Mouse (Mus musculus) CH12.LX (cell line): ENCODE measurements at regions not wholly inside any gene's neighbourhood (a gene's known extent, or its start where the extent isn't known, plus 50 kb on each side); places are given as distances from the start of the nearest gene placed in this dataset.

Experiments used
- DNase-seq: peaks from one replicate; pipeline ENCODE4 v3.0.0-alpha.2; 2013; ENCODE audit errors: extremely low read depth
- H3K27ac ChIP-seq: 2 replicates; pipeline ENCODE4 v1.5.1; 2012; ENCODE audit warnings: low read depth, mild to moderate bottlenecking, control low read depth, moderate library complexity; ENCODE audit not compliant: insufficient read depth
- H3K27me3 ChIP-seq: replicated peaks from 2 replicates; pipeline ENCODE3; 2012; ENCODE audit warnings: inconsistent platforms
- H3K36me3 ChIP-seq, 2 experiments: replicated peaks in 1 of 2; 2 replicates each; pipeline versions ENCODE3 to v1.6.1; 2012; ENCODE audit warnings: inconsistent platforms in 1 of 2, low read length in 1 of 2, mild to moderate bottlenecking in 1 of 2, mixed read lengths in 1 of 2, moderate library complexity in 1 of 2; ENCODE audit not compliant: control insufficient read depth in 1 of 2, insufficient read depth in 1 of 2
- H3K4me1 ChIP-seq, 2 experiments: 2 replicates each; pipeline ENCODE4 v1.6.1; 2012; ENCODE audit warnings: inconsistent platforms in 1 of 2, moderate library complexity in 1 of 2; ENCODE audit not compliant: insufficient read depth in 2 of 2, control insufficient read depth in 1 of 2
- H3K4me2 ChIP-seq: 2 replicates; pipeline ENCODE4 v1.6.1; 2012; ENCODE audit warnings: low read depth, mild to moderate bottlenecking, control low read depth; ENCODE audit not compliant: poor library complexity, insufficient read depth, severe bottlenecking
- H3K4me3 ChIP-seq, 3 experiments: fragments of 150-350 bp in 1 of 3; sonication (generic) in 1 of 3; replicated peaks in 1 of 3; 2 replicates each; pipeline versions ENCODE3 to v1.5.1; 2011 to 2012; ENCODE audit warnings: low read depth in 2 of 3, low read length in 2 of 3, mild to moderate bottlenecking in 2 of 3, moderate library complexity in 2 of 3, control low read depth in 1 of 3, improper control_type of control experiment in 1 of 3, inconsistent platforms in 1 of 3, mixed read lengths in 1 of 3; ENCODE audit not compliant: poor library complexity in 1 of 3
- H3K79me2 ChIP-seq: replicated peaks from 2 replicates; pipeline ENCODE4 v1.6.1; 2012; ENCODE audit warnings: mild to moderate bottlenecking, moderate library complexity; ENCODE audit not compliant: control insufficient read depth, poor library complexity, insufficient read depth, severe bottlenecking; ENCODE audit errors: extremely low read depth
- H3K9ac ChIP-seq: 2 replicates; pipeline ENCODE4 v1.6.1; 2012; ENCODE audit warnings: low read depth, mild to moderate bottlenecking, control low read depth, moderate library complexity; ENCODE audit not compliant: insufficient read depth
- H3K9me3 ChIP-seq: replicated peaks from 2 replicates; pipeline ENCODE3; 2012; ENCODE audit warnings: low read length, inconsistent platforms, mixed read lengths
- CHD1 ChIP-seq: IDR thresholded peaks from 2 replicates; pipeline ENCODE4 v1.6.1; 2012; ENCODE audit warnings: low read depth, low read length, improper control_type of control experiment, inconsistent platforms
- CHD2 ChIP-seq: IDR thresholded peaks from 2 replicates; pipeline ENCODE4 v1.6.1; 2011; ENCODE audit warnings: low read length, improper control_type of control experiment
- E2F4 ChIP-seq: IDR thresholded peaks from 2 replicates; pipeline ENCODE4 v1.6.1; 2011; ENCODE audit warnings: low read depth, low read length, improper control_type of control experiment; ENCODE audit not compliant: insufficient replicate concordance
- ETS1 ChIP-seq: conservative IDR thresholded peaks from 2 replicates; pipeline ENCODE4 v1.6.1; 2012; ENCODE audit warnings: low read depth, mild to moderate bottlenecking, inconsistent platforms, low read length, improper control_type of control experiment, moderate library complexity
- JUN ChIP-seq: IDR thresholded peaks from 2 replicates; pipeline ENCODE4 v1.6.1; 2011; ENCODE audit warnings: low read depth, mild to moderate bottlenecking, low read length, improper control_type of control experiment, moderate library complexity; ENCODE audit not compliant: insufficient read depth
- JUND ChIP-seq: conservative IDR thresholded peaks from 2 replicates; pipeline ENCODE4 v1.6.1; 2011; ENCODE audit warnings: low read depth, low read length, improper control_type of control experiment
- MAFK ChIP-seq: IDR thresholded peaks from 2 replicates; pipeline ENCODE4 v1.6.1; 2011; ENCODE audit warnings: low read length, improper control_type of control experiment; ENCODE audit not compliant: insufficient replicate concordance
- MAX ChIP-seq: IDR thresholded peaks from 2 replicates; pipeline ENCODE4 v1.6.1; 2011; ENCODE audit warnings: low read length, improper control_type of control experiment
- MYC ChIP-seq: IDR thresholded peaks from 2 replicates; pipeline ENCODE4 v1.6.1; 2011; ENCODE audit warnings: low read depth, mild to moderate bottlenecking, improper control_type of control experiment, low read length
- NRF1 ChIP-seq: IDR thresholded peaks from 2 replicates; pipeline ENCODE4 v1.6.1; 2014; ENCODE audit warnings: low read depth, mild to moderate bottlenecking, inconsistent platforms, low read length, improper control_type of control experiment, moderate library complexity
- RCOR1 ChIP-seq: conservative IDR thresholded peaks from 2 replicates; pipeline ENCODE4 v1.6.1; 2012; ENCODE audit warnings: low read depth, mild to moderate bottlenecking, inconsistent platforms, low read length, improper control_type of control experiment
- SIN3A ChIP-seq: IDR thresholded peaks from 2 replicates; pipeline ENCODE4 v1.6.1; 2012; ENCODE audit warnings: low read length, improper control_type of control experiment, inconsistent platforms
- SMC3 ChIP-seq: IDR thresholded peaks from 2 replicates; pipeline ENCODE4 v1.6.1; 2011; ENCODE audit warnings: low read depth, low read length, improper control_type of control experiment
- TBP ChIP-seq: conservative IDR thresholded peaks from 2 replicates; pipeline ENCODE4 v1.6.1; 2011; ENCODE audit warnings: low read depth, low read length, improper control_type of control experiment
- TCF12 ChIP-seq: IDR thresholded peaks from 2 replicates; pipeline ENCODE4 v1.6.1; 2014; ENCODE audit warnings: low read depth, mild to moderate bottlenecking, inconsistent platforms, low read length, improper control_type of control experiment
- USF1 ChIP-seq: IDR thresholded peaks from 2 replicates; pipeline ENCODE4 v1.6.1; 2014; ENCODE audit warnings: low read depth, mild to moderate bottlenecking, inconsistent platforms, low read length, improper control_type of control experiment
- ZC3H11A ChIP-seq: IDR thresholded peaks from 2 replicates; pipeline ENCODE4 v1.6.1; 2012; ENCODE audit warnings: low read depth, mild to moderate bottlenecking, inconsistent platforms, low read length, improper control_type of control experiment
- ZKSCAN1 ChIP-seq: IDR thresholded peaks from 2 replicates; pipeline ENCODE4 v1.6.1; 2012; ENCODE audit warnings: low read depth, inconsistent platforms, low read length, improper control_type of control experiment, borderline replicate concordance
- ZNF384 ChIP-seq: IDR thresholded peaks from 2 replicates; pipeline ENCODE4 v1.6.1; 2012; ENCODE audit warnings: low read depth, low read length, improper control_type of control experiment, inconsistent platforms
- dilution Hi-C: fragments of 300-500 bp; cut with MboI; formaldehyde crosslinking; loops from 2 replicates; pipeline ENCODE4 v1.14.3; 2020; ENCODE audit warnings: low sequenced_read_pairs; ENCODE audit not compliant: extremely low pct_unique_long_range_greater_than_20kb, extremely low pct_ligation_motif_present
- in situ Hi-C: fragments of 300-500 bp; cut with MboI; formaldehyde crosslinking; loops from 3 replicates; pipeline ENCODE4 v1.14.3; 2019; ENCODE audit warnings: low sequenced_read_pairs, low pct_ligation_motif_present, low pct_unique_long_range_greater_than_20kb, mixed read lengths

DNA sequence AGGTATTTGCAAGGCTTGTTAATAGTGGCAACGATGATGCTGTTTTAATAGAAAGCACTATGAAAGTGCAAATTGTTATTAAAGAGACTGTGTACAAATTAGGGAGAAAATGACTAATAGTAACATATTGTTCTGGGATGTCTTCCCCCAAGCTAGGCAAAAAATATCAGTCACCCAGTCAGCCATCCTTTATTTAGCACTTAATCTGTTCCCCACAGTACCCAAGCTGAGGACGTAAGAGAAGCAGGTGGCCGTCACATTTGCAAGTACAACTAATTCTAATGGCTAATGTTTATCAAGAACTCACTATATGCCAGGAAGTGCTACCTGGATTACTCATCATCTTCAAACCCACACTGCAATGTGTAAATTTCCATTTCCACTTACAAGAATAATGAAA lies 432.5 kb upstream of the Kif18a start:
- H3K36me3 ChIP-seq = no peaks in the 10 kb centered on the region
- H3K4me3 ChIP-seq = no peak overlapping the region
- in situ Hi-C loops (no loop called here), dilution Hi-C loops (no loop called here)
- H3K9me3 ChIP-seq = no peaks in the 10 kb centered on the region
- no peak for DNase-seq
- no peaks in the 10 kb centered on the region for H3K27me3 ChIP-seq
- H3K4me1 ChIP-seq = no peaks in the 10 kb centered on the region
- TF ChIP-seq TCF12 (no peak), MYC (no peak), MAX (no peak), ZKSCAN1 (no peak), SMC3 (no peak), TBP (no peak), MAFK (no peak), SIN3A (no peak)
- H3K4me2 ChIP-seq = no peak overlapping the region
- no peak overlapping the region for H3K27ac ChIP-seq
- H3K9ac ChIP-seq = no peak overlapping the region
- no peaks in the 10 kb centered on the region for H3K79me2 ChIP-seq

GRCm38 (mm10) chr2:108854399-108854798 lies 426.1 kb upstream of the Kif18a start:
- H3K9ac ChIP-seq = no peak overlapping the region
- H3K27ac ChIP-seq = no peak overlapping the region
- in situ Hi-C loops = no loop called here
- no peaks in the 10 kb centered on the region for H3K36me3 ChIP-seq
- H3K4me2 ChIP-seq = no peak overlapping the region
- no peaks in the 10 kb centered on the region for H3K79me2 ChIP-seq
- H3K4me1 ChIP-seq = no peaks in the 10 kb centered on the region
- H3K9me3 ChIP-seq = no peaks in the 10 kb centered on the region
- H3K27me3 ChIP-seq = no peaks in the 10 kb centered on the region
- dilution Hi-C loops = no loop called here
- no peak overlapping the region for H3K4me3 ChIP-seq
- TF ChIP-seq JUN (no peak), ZNF384 (no peak), ETS1 (no peak), USF1 (no peak), CHD2 (no peak), SMC3 (no peak), ZC3H11A (no peak), NRF1 (no peak), SIN3A (no peak), RCOR1 (no peak), MYC (no peak), JUND (no peak), MAFK (no peak), CHD1 (no peak), E2F4 (no peak)
- DNase-seq = no peak
